Mouse (Mus musculus): ENCODE data around the gene Synj2bp.

GRCm38 (mm10) chr12:81484212-81484611 lies 48.5 kb downstream of the Synj2bp start:
- no peak for TF ChIP-seq CTCF (IDR thresholded peaks at IDR 0.05; ENCODE audit: insufficient read depth, low read depth, low read length)
- no peak for TF ChIP-seq POLR2A (IDR thresholded peaks at IDR 0.05; ENCODE audit: insufficient read depth, low read depth, low read length)
